Mouse (Mus musculus) splenic B cell, adult 2 months (primary cell): ENCODE data around the gene Odf3b.

ENCODE experiments used
- DNase-seq: peaks from one replicate; pipeline ENCODE4 v3.0.0-alpha.2; 2011; ENCODE audit warnings: low read depth, low spot score
- H3K27me3 ChIP-seq: 2 replicates; pipeline ENCODE4 v1.6.1; 2012; ENCODE audit warnings: mild to moderate bottlenecking, low read length, moderate library complexity, mixed read lengths; ENCODE audit not compliant: control insufficient read depth, poor library complexity, insufficient read depth, severe bottlenecking
- H3K36me3 ChIP-seq: 2 replicates; pipeline ENCODE4 v1.6.1; 2012; ENCODE audit warnings: mild to moderate bottlenecking, low read length, moderate library complexity, mixed read lengths; ENCODE audit not compliant: control insufficient read depth, poor library complexity, insufficient read depth, severe bottlenecking

Odf3b gene

GRCm38 (mm10) chr15:89378831-89379401, at the start of gene Odf3b:
Gene Odf3b, minus strand, starts transcription at chr15:89379282.
- no peak for DNase-seq
- H3K36me3 ChIP-seq: no peaks in the 10 kb centered on the region
- H3K27me3 ChIP-seq: no peaks in the 10 kb centered on the region

- no peak for DNase-seq
Measured at GRCm38 (mm10) chr15:89428136-89428790, 49.2 kb upstream of the Odf3b start.

GRCm38 (mm10) chr15:89426716-89427115, 47.6 kb upstream of the Odf3b start:
- no peak for DNase-seq
- Histone ChIP-seq H3K36me3 (peaks cover 5% of the 10 kb centered on the region), H3K27me3 (no peaks in the 10 kb centered on the region)

More at GRCm38 (mm10) chr15:89428136-89428790, 49.2 kb upstream of the Odf3b start:
- Histone ChIP-seq H3K36me3 (peaks cover 5% of the 10 kb centered on the region), H3K27me3 (no peaks in the 10 kb centered on the region)

- H3K27me3 ChIP-seq: no peaks in the 10 kb centered on the region
- DNase-seq: no peak
- peaks cover 8% of the 10 kb centered on the region for H3K36me3 ChIP-seq
Measured at GRCm38 (mm10) chr15:89425711-89426121, 46.6 kb upstream of the Odf3b start, which contains the start of gene Cpt1b. Gene Cpt1b, minus strand, starts transcription at chr15:89425863.

- no peak for DNase-seq
- Histone ChIP-seq H3K36me3 (peaks cover 8% of the 10 kb centered on the region), H3K27me3 (no peaks in the 10 kb centered on the region)
Measured at GRCm38 (mm10) chr15:89424621-89425020, 45.5 kb upstream of the Odf3b start.

GRCm38 (mm10) chr15:89421938-89422337, 42.9 kb upstream of the Odf3b start:
- no peaks in the 10 kb centered on the region for H3K27me3 ChIP-seq
- peaks cover 12% of the 10 kb centered on the region for H3K36me3 ChIP-seq
- DNase-seq: no peak

- Histone ChIP-seq H3K27me3 (no peaks in the 10 kb centered on the region), H3K36me3 (peaks cover 5% of the 10 kb centered on the region; the same call in 1 of the 2 replicates)
- DNase-seq: no peak
Measured at GRCm38 (mm10) chr15:89415282-89415681, 36.2 kb upstream of the Odf3b start.

- no peaks in the 10 kb centered on the region for H3K36me3 ChIP-seq
- no peak for DNase-seq
Measured at GRCm38 (mm10) chr15:89410118-89410517, 31.0 kb upstream of the Odf3b start, which contains the start of gene Syce3. Gene Syce3, minus strand, starts transcription at chr15:89410503.

GRCm38 (mm10) chr15:89406691-89407090, 27.6 kb upstream of the Odf3b start:
- Histone ChIP-seq H3K27me3 (no peaks in the 10 kb centered on the region), H3K36me3 (no peaks in the 10 kb centered on the region)
- no peak for DNase-seq

More at GRCm38 (mm10) chr15:89410118-89410517, 31.0 kb upstream of the Odf3b start, which contains the start of gene Syce3:
- H3K27me3 ChIP-seq: no peaks in the 10 kb centered on the region

- H3K27me3 ChIP-seq: no peaks in the 10 kb centered on the region
- DNase-seq: no peak
Measured at GRCm38 (mm10) chr15:89404831-89405623, 25.9 kb upstream of the Odf3b start.

GRCm38 (mm10) chr15:89402471-89402870, 23.4 kb upstream of the Odf3b start:
- H3K36me3 ChIP-seq: no peaks in the 10 kb centered on the region
- no peak for DNase-seq

More at GRCm38 (mm10) chr15:89404831-89405623, 25.9 kb upstream of the Odf3b start:
- no peaks in the 10 kb centered on the region for H3K36me3 ChIP-seq

GRCm38 (mm10) chr15:89399716-89400115, 20.6 kb upstream of the Odf3b start:
- DNase-seq: no peak
- no peaks in the 10 kb centered on the region for H3K36me3 ChIP-seq

More at GRCm38 (mm10) chr15:89402471-89402870, 23.4 kb upstream of the Odf3b start:
- no peaks in the 10 kb centered on the region for H3K27me3 ChIP-seq

GRCm38 (mm10) chr15:89398146-89398545, 19.1 kb upstream of the Odf3b start:
- Histone ChIP-seq H3K27me3 (no peaks in the 10 kb centered on the region), H3K36me3 (no peaks in the 10 kb centered on the region)
- DNase-seq: no peak

More at GRCm38 (mm10) chr15:89399716-89400115, 20.6 kb upstream of the Odf3b start:
- no peaks in the 10 kb centered on the region for H3K27me3 ChIP-seq

- Histone ChIP-seq H3K27me3 (no peaks in the 10 kb centered on the region), H3K36me3 (no peaks in the 10 kb centered on the region)
- no peak for DNase-seq
Measured at GRCm38 (mm10) chr15:89396883-89397282, 17.8 kb upstream of the Odf3b start.

- H3K36me3 ChIP-seq: no peaks in the 10 kb centered on the region
- no peak for DNase-seq
- no peaks in the 10 kb centered on the region for H3K27me3 ChIP-seq
Measured at GRCm38 (mm10) chr15:89390081-89390480, 11.0 kb upstream of the Odf3b start.
